Mouse (Mus musculus) liver, embryonic 18 days (tissue): ENCODE measurements around the gene Vamp8. TPM values are rescaled to one million over a fixed set of nuclear protein-coding genes. Genes with fewer than 3 reads are reported as not detected.

Experiments
- polyA plus RNA-seq: library from polyadenylated mRNA; depleted of rRNA; stranded (reverse); fragments of >200 nt; gene quantifications from 2 replicates; pipeline ENCODE4 v1.2.3, GENCODE M21; 2012; rRNA removed

The Vamp8 gene
- 162 and 166 TPM in 2 replicates for polyA plus RNA-seq

DNA sequence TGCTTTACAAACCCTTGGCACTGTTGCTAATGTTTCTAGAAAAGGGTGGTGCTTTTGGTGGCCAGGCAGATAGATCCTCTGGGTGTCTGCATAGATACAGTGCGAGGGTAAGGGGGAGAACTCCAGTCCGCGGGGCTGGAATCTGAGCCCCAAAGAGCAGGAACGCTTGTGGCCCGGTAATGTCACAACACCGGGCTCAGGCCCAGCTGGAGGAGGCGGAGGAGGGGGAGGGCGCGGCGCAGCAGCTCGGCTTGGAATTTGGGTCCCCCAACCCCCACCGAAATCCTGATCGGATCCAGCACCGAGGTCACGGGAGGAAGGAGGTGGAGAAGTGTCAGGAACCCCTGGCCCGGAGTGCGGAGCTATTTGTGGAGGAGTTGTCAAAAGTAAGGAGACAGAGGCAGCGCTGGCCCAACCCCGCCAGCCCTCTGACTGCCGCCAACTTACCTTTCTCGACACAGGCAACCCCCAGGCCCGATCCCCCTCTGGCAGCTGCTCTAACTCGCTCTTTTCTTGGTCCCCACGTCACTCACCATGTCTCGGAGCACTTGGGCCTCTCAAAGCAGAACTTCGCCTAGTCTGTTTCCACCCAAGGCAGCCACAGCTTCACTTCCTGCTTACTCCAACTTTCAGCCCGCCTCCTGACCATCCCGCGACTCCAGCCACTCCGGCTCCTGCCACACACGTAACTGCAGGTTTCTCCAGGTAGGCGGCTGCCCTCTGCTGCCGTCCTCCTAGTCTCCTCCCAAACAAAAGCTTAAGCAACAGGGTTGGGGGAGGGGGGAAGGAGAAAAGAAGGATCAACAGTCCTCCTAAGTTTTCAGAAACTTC, at the start of gene Vamp8:
Gene Vamp8 (minus strand): TSS at position 763 of the 831 bp plus-strand sequence.

GRCm38 (mm10) chr6:72439355-72440185, 49.1 kb upstream of the Vamp8 start, which contains the start of gene Mat2a:
Mat2a (minus strand) TSS chr6:72439558.

DNA sequence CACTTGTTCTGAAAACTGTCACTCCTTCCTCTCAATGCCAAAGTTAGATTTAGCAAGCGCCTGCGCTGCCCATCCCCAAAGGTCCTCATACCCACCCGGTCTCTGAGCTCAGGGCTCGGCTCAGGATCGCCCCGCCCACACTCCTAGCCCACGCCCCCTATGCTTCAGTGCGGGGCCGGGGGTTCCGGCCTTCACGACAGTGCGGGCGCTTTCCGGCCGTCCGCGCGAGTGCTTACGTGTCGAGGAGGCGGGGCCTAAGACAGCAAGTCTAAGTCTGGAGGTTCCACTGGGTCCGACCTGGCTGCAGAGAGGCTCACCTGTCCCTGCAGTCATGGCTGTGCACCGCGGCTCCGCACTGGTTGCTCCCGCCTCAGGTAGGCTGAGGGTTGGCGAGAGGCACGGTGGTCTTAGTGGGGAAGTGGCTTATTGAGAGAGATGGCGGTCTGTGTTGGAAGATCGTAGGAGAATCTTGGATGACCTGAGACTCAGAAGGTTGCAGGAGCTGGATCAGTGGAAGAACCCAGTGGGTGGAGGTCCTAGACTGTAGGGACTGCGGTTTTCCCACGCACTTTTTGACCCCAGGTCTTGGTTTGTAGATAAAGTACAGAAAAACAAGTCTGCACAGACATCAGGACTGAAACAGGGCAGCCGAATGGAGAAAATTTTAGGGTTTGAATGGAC, 23.7 kb upstream of the Vamp8 start, which contains the start of gene Ggcx:
Gene Ggcx (plus strand): TSS at position 233 of the 681 bp plus-strand sequence.

DNA sequence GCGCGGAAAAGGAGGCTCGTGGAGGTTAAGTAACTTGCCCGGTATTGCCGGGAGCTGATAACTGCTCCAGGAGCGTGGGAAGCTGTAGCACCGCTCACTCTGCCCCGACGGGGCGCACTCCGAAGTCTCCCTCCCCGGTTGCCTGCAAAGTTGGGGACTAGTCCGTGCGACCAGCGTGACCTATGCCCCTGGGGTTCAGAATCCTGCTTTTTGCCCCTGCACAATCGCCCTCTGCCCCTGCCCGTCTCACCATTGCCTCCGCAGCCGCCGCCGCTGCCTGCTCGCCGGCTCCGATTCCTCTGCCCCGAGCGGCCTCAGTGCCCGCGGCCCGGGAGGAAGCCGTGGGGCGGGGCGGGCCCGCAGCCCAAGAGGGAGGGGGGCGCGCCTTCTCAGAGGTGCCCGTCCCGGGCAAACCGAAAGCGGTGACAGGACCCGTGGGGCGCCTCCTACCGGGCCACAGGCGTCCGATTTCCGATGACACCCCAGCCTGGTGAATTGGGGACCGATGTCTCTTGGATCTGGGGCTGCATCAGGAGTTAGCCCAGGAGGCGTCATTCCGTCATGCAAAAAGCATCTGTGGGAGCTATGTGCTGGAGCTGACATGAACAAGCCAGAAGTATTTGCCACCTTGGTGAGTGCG, 10.3 kb downstream of the Vamp8 start, which contains the start of gene Vamp5:
Gene Vamp5 (minus strand): TSS at position 338 of the 640 bp plus-strand sequence.

GRCm38 (mm10) chr6:72366844-72367443, 23.6 kb downstream of the Vamp8 start, which contains the start of gene Rnf181:
Rnf181 (minus strand) TSS chr6:72366956.

DNA sequence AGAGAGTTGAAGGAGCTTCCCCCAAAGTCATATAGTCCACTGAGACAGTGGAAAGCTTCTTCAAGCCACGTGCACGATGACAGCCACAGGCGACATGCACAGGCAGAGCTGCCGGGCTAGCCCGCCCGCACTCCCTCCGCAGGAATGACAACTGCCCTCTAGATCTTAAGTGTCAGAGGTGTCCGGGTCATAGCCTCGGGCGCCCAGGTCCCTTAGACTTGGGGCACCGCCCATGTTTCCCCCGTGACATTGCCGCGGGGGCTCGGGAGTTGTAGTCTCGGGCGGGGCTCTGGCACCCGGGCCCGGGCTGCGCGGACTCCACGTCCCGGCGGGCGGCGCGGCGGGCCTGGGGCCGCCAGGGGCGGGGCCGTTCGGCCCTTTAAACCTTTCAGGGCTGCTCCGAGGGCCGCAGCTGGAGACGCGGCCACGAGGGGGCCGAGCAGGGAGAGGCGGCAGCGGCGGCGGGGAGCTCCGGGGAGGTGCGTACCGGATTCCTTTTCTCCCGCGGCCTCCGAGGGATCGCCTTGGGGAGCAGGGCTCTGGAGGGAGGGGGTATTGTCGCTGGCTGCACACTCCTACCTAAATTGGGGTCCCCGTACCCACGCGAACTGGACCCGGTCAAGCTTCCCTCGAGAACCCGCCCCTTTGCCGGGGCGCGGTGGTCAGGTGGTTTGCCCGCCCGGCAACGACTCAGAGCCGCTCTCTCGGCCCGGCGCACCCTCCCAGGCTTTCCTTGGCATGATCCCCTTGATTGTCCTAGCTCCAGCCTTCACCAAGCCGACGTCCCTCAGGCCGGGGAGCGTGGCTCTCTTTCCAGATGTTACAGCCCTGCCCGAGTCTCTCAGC, 35.2 kb downstream of the Vamp8 start, which contains the start of gene Tmem150a:
Gene Tmem150a (plus strand): TSS at position 382 of the 846 bp plus-strand sequence.

DNA sequence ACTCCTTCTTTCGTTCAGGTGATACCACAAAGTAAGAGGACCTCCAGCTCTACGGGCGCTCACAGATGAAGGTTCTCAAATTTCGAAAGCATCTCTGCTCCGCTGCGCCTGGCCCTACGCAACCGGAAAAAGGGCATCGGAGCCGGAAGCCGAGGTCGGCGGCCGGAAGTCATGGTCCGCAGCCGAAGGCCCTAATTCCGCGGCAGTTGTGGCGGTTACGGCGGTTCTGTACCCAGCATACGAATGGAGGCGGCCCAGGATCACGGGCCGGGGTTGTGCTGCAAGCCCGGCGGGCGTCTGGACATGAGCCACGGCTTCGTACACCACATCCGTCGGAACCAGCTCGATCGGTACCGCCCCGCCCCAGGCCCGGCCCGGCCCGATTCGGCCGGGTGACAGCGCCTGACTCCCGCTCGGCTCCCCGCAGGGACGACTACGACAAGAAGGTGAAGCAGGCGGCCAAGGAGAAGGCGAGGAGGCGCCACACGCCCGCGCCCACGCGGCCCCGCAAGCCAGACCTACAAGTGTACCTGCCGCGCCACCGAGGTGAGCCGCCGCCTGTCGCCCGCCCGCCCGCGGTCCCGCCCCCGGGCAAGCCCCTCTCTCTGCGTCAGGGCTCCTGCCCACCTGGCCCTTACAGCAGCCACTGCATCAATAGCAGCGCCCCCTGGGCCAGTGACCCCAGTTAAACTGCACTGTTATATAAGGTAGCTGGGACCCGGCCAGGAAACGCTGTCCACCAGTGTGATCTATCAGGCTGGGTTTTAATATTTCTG, 43.1 kb downstream of the Vamp8 start, which contains the start of gene 0610030E20Rik:
Gene 0610030E20Rik (plus strand): TSS at position 152 of the 776 bp plus-strand sequence.

DNA sequence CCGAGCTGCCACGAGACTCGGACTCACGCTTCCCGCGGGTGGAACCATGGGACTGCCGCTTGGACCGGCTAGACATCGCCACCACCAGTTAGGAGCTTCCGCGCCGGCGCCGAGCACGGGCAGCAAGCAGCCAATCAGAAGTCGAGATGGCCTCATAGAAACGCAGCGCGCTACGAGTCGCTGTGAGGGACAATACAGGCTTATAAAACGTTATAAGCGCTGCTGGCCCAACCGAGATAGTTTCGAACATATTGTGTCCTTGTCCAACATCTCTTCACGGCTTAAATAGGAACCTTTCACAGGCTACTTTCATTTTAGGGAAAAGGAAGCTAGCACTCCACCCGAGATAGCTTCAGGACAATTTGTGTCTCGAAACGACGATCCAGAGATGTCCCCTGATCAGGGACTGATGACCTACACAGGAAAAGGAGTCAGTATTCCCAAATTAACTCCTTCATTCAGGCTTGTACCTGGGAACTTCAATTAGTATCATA, 45.4 kb downstream of the Vamp8 start, which contains the start of gene Usp39:
Gene Usp39 (minus strand): TSS at position 111 of the 494 bp plus-strand sequence.

Other genes with a start within 250 kb of the Vamp8 start
- 0.82 and 0.95 TPM in 2 replicates for gene Atoh8, start 155.1 kb downstream of the Vamp8 start, polyA plus RNA-seq
- 0.05 and 0.15 TPM in 2 replicates for gene Sftpb, start 86.1 kb downstream of the Vamp8 start, polyA plus RNA-seq
- gene Usp39, start 45.5 kb downstream of the Vamp8 start, polyA plus RNA-seq, result 19.8 and 20.1 TPM in 2 replicates
- gene 0610030E20Rik, start 43.4 kb downstream of the Vamp8 start, polyA plus RNA-seq, result 10.1 and 12.6 TPM in 2 replicates
- gene Tmem150a, start 35.3 kb downstream of the Vamp8 start, polyA plus RNA-seq, result 110 and 118 TPM in 2 replicates
- 42.4 and 42.6 TPM in 2 replicates for gene Rnf181, start 23.7 kb downstream of the Vamp8 start, polyA plus RNA-seq
- 42.2 and 50.9 TPM in 2 replicates for gene Vamp5, start 10.2 kb downstream of the Vamp8 start, polyA plus RNA-seq
- gene Ggcx, start 23.6 kb upstream of the Vamp8 start, polyA plus RNA-seq, result 21.8 and 25.1 TPM in 2 replicates
- 70.1 and 74.0 TPM in 2 replicates for gene Mat2a, start 48.9 kb upstream of the Vamp8 start, polyA plus RNA-seq
- 0.02 and 0.04 TPM in 2 replicates for gene Sh2d6, start 131.0 kb upstream of the Vamp8 start, polyA plus RNA-seq
- gene Capg, start 153.7 kb upstream of the Vamp8 start, polyA plus RNA-seq, result 15.2 and 16.7 TPM in 2 replicates
- gene Elmod3, start 207.7 kb upstream of the Vamp8 start, polyA plus RNA-seq, result 5.0 TPM in 2 replicates
- gene Retsat, start 207.8 kb upstream of the Vamp8 start, polyA plus RNA-seq, result 39.8 and 42.0 TPM in 2 replicates
- gene Tgoln1, start 226.3 kb upstream of the Vamp8 start, polyA plus RNA-seq, result 14.1 and 14.2 TPM in 2 replicates